Mouse (Mus musculus): ENCODE results near the gene Hmgb3. TPM values are rescaled to one million over a fixed set of nuclear protein-coding genes. Genes with fewer than 3 reads are reported as not detected.

Hmgb3 gene
- total and polyA plus RNA-seq, 2 experiments from 2014 or later: 181 to 460 TPM

DNA sequence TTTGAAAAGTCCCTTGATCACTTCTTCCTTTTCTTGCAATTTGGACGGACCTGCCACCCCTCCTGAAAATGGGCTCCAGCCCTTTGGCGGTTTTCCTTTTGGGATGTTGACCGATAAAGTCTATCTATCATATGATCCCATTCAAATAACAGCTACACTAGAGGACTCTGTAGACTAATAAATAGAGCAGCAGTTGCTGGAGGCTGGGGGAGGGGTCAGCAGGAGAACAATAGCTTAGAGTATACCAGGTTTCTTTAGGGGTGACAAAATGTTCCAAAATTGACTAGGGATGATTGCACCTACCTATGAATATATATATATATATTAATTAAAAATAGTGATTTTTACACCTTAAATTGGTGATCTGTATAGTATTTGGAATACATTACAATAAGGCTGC lies 27.6 kb upstream of the Hmgb3 start:
- 61% methylated on average over 3 of the region's 3 CpGs for WGBS

DNA sequence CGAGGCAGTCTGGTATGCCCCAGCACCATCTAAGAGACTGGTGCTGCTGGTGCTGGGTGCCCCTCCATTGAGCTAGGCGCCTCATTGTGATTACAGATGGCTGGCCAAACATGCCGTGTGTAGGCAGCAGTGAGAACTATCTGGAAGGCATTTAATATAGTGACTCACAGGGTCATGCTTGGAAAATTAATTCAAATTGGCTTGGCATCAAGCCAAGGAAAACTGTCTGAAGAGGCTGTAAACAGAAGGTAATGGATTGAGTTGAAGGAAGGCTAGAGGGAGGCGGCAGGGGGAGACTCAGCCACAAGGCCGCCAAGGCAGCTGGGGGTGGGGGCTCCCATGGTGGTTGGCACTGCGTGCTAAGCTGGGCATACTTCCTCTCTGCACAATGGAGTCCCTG lies 27.1 kb upstream of the Hmgb3 start:
- Histone ChIP-seq H3K9ac (no peak overlapping the region), H3K27ac (ENCODE audit: low read depth, low read length) (no peak overlapping the region), H3K4me3 (ENCODE audit: low read depth, low read length) (no peak overlapping the region), H3K27me3 (ENCODE audit: insufficient read depth, low read length) (no peaks in the 10 kb centered on the region), H3K4me1 (ENCODE audit: insufficient read depth) (no peaks in the 10 kb centered on the region), H3K36me3 (ENCODE audit: insufficient read depth) (no peaks in the 10 kb centered on the region), H3K9me3 (ENCODE audit: low read length) (no peaks in the 10 kb centered on the region), H3K4me2 (ENCODE audit: low read depth) (no peak overlapping the region)
- WGBS: 45% methylated on average over 6 of the region's 6 CpGs
- TF ChIP-seq CTCF (IDR thresholded peaks at IDR 0.05; ENCODE audit: low read depth): no peak
- ATAC-seq (peak; percentile 55; the same call in 1 of the 2 replicates), DNase-seq (peak; percentile 18)

More for the DNA sequence above, 27.6 kb upstream of the Hmgb3 start:
- Histone ChIP-seq H3K4me1 (ENCODE audit: insufficient read depth) (no peaks in the 10 kb centered on the region), H3K27ac (ENCODE audit: low read depth, low read length) (no peak overlapping the region), H3K4me2 (ENCODE audit: low read depth) (no peak overlapping the region), H3K36me3 (ENCODE audit: insufficient read depth) (no peaks in the 10 kb centered on the region), H3K27me3 (ENCODE audit: insufficient read depth, low read length) (no peaks in the 10 kb centered on the region), H3K9ac (no peak overlapping the region), H3K9me3 (ENCODE audit: low read length) (no peaks in the 10 kb centered on the region), H3K4me3 (ENCODE audit: low read depth, low read length) (no peak overlapping the region)
- no peak for TF ChIP-seq CTCF (IDR thresholded peaks at IDR 0.05; ENCODE audit: low read depth)
- ATAC-seq: no peak
- DNase-seq: no peak

DNA sequence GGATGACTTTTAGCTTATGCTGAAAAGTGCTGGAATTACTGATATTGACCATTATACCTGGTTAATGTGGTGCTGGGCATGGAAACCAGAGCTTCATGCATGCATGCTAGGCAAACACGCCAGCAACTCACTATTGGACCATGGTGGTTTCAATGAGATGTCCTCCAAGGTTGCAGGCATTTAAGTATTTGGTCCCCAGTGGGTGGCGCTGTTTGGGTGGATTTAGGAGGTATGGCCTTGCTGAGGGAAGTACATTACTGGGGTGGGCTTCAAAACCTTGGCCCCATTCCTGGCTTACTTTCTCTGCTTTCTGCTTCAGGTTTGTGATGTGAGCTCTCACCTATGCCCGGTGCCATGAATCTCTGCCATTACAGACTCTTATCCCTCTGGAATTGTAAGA lies 23.1 kb upstream of the Hmgb3 start:
- no peak for ATAC-seq
- H3K27ac ChIP-seq (ENCODE audit: low read depth, low read length): no peak overlapping the region
- WGBS: 70% methylated on average over 3 of the region's 3 CpGs
- no peak overlapping the region for H3K9ac ChIP-seq
- H3K27me3 ChIP-seq (ENCODE audit: insufficient read depth, low read length): no peaks in the 10 kb centered on the region
- H3K4me2 ChIP-seq (ENCODE audit: low read depth): no peak overlapping the region
- H3K36me3 ChIP-seq (ENCODE audit: insufficient read depth): no peaks in the 10 kb centered on the region
- no peak for TF ChIP-seq CTCF (IDR thresholded peaks at IDR 0.05; ENCODE audit: low read depth)
- no peaks in the 10 kb centered on the region for H3K9me3 ChIP-seq (ENCODE audit: low read length)
- no peak for DNase-seq
- no peaks in the 10 kb centered on the region for H3K4me1 ChIP-seq (ENCODE audit: insufficient read depth)
- no peak overlapping the region for H3K4me3 ChIP-seq (ENCODE audit: low read depth, low read length)

DNA sequence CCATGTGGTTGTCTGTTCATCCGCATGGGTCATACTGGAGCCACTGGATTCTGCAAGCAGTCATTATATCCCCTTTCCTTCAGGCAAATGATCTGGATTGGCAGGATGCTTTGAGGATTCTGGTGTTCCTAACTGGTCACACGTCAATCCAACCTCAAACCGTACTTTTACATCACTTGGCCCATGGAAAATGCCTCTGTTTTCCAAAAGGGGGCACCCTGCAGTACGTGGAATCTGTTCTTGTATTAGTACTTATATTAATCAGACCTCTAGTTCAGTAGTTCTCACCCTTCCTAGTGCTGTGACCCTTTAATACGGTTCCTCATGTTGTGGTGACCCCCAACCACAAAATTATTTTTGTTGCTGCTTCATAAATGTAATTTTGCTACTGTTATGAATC lies 21.6 kb upstream of the Hmgb3 start:
- Histone ChIP-seq H3K27ac (ENCODE audit: low read depth, low read length) (no peak overlapping the region), H3K4me3 (ENCODE audit: low read depth, low read length) (no peak overlapping the region), H3K4me1 (ENCODE audit: insufficient read depth) (no peaks in the 10 kb centered on the region), H3K9me3 (ENCODE audit: low read length) (no peaks in the 10 kb centered on the region), H3K4me2 (ENCODE audit: low read depth) (no peak overlapping the region), H3K9ac (no peak overlapping the region), H3K27me3 (ENCODE audit: insufficient read depth, low read length) (no peaks in the 10 kb centered on the region), H3K36me3 (ENCODE audit: insufficient read depth) (no peaks in the 10 kb centered on the region)
- TF ChIP-seq CTCF (IDR thresholded peaks at IDR 0.05; ENCODE audit: low read depth): no peak
- DNase-seq (no peak), ATAC-seq (no peak)
- 82% methylated on average over 5 of the region's 5 CpGs for WGBS

DNA sequence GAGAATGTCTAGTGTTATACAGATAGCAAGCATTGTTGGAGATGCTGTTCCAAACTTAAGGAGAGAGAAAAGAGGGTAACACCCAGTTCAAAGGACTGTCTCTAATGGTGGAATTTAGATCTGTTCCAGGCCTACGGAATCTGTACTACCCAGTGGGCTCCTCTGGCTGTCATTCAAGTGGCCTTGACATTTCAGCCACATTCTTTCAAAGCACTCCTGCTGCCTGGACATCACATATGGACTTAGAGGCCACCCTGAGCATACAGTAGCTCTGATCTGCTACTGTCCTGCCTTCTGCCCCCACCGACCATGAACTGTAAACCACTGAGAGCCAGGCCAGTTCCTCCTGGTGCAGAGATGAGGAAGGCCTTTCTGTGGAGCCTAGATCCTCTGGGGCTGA lies 17.9 kb upstream of the Hmgb3 start:
- Histone ChIP-seq H3K9ac (no peak overlapping the region), H3K27me3 (ENCODE audit: insufficient read depth, low read length) (no peaks in the 10 kb centered on the region), H3K4me2 (ENCODE audit: low read depth) (no peak overlapping the region), H3K4me1 (ENCODE audit: insufficient read depth) (no peaks in the 10 kb centered on the region), H3K9me3 (ENCODE audit: low read length) (no peaks in the 10 kb centered on the region), H3K27ac (ENCODE audit: low read depth, low read length) (no peak overlapping the region), H3K36me3 (ENCODE audit: insufficient read depth) (no peaks in the 10 kb centered on the region), H3K4me3 (ENCODE audit: low read depth, low read length) (no peak overlapping the region)
- no peak for DNase-seq
- no peak for TF ChIP-seq CTCF (IDR thresholded peaks at IDR 0.05; ENCODE audit: low read depth)
- ATAC-seq: no peak
- 73% methylated on average over 2 of the region's 2 CpGs for WGBS

DNA sequence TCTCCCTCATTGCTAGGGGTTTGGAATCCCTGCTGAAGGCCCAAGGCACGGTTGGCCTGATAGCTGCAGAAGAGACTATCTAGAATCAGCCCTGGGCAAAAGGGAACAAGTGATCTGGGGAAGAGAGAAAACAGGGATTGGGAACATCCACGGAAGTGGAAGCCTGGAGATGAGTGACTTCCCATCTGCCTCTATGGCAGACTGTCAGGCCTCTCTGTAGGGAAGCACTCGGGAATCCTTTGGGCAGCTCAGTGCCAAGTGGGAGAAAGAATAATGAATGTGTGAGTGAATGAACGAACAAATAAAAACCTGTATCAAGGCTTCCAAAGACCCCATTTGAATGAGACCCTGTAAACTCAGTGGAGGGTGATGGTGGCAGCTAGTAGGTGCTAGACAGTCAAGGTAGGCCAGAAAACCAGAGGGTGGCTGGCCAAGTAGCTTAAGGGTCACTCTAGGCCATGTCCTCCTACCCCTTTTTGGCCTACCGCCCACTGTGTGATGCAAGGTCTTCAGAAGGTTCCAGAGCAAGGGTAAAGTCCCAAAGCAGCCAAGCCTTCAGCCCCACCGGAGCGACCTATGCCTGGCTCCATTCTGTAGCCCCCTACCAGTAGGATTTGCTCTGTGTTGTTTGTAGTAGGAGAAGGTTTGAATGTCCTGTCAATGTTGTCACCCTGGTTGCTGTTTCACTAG lies 14.8 kb upstream of the Hmgb3 start:
- Histone ChIP-seq H3K4me3 (ENCODE audit: low read depth, low read length) (no peak overlapping the region), H3K27me3 (ENCODE audit: insufficient read depth, low read length) (no peaks in the 10 kb centered on the region), H3K9me3 (ENCODE audit: low read length) (no peaks in the 10 kb centered on the region), H3K4me2 (ENCODE audit: low read depth) (no peak overlapping the region), H3K4me1 (ENCODE audit: insufficient read depth) (no peaks in the 10 kb centered on the region; the same call in 1 of the 2 replicates), H3K27ac (ENCODE audit: low read depth, low read length) (no peak overlapping the region), H3K9ac (no peak overlapping the region), H3K36me3 (ENCODE audit: insufficient read depth) (no peaks in the 10 kb centered on the region)
- 74% methylated on average over 7 of the region's 7 CpGs for WGBS
- TF ChIP-seq CTCF (IDR thresholded peaks at IDR 0.05; ENCODE audit: low read depth): no peak
- ATAC-seq (no peak), DNase-seq (no peak)

DNA sequence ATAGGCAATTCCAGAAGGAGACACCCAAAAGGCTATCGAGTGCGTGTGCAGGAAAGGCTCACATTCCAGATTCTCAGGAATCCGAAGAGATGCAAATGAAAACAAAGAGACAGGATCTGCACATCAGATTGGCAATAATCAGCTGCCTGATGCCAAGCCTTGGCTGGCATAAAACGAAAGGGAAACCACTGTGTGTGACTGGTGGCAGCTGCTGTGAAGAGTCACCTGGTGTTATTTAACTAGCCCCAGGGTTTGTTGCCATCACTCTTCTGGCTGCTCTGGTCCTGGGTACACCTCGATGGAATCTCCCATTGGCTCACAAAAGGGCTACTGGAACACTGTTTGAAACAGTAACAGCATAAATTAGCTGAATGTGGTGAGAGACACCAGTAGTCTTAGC lies 11.0 kb upstream of the Hmgb3 start:
- ATAC-seq (no peak), DNase-seq (no peak)
- no peaks in the 10 kb centered on the region for H3K36me3 ChIP-seq (ENCODE audit: insufficient read depth)
- no peak overlapping the region for H3K4me3 ChIP-seq (ENCODE audit: low read depth, low read length)
- no peaks in the 10 kb centered on the region for H3K27me3 ChIP-seq (ENCODE audit: insufficient read depth, low read length)
- no peaks in the 10 kb centered on the region; the same call in 1 of the 2 replicates for H3K4me1 ChIP-seq (ENCODE audit: insufficient read depth)
- H3K9me3 ChIP-seq (ENCODE audit: low read length): no peaks in the 10 kb centered on the region
- WGBS: 37% methylated on average over 5 of the region's 5 CpGs
- no peak overlapping the region for H3K27ac ChIP-seq (ENCODE audit: low read depth, low read length)
- TF ChIP-seq CTCF (IDR thresholded peaks at IDR 0.05; ENCODE audit: low read depth): no peak
- no peak overlapping the region for H3K9ac ChIP-seq
- H3K4me2 ChIP-seq (ENCODE audit: low read depth): no peak overlapping the region
